Mouse (Mus musculus) cerebellum, adult (tissue): ENCODE data around the gene Zfp296.

Experiments
- ATAC-seq: cut with Nextera tagmentation; 2 replicates; pipeline ENCODE4 v1.9.2; 2017; ENCODE audit warnings: mild to moderate bottlenecking, moderate library complexity, mixed read lengths; ENCODE audit not compliant: insufficient number of reproducible peaks, low FRiP score, low TSS enrichment

Gene Zfp296

DNA sequence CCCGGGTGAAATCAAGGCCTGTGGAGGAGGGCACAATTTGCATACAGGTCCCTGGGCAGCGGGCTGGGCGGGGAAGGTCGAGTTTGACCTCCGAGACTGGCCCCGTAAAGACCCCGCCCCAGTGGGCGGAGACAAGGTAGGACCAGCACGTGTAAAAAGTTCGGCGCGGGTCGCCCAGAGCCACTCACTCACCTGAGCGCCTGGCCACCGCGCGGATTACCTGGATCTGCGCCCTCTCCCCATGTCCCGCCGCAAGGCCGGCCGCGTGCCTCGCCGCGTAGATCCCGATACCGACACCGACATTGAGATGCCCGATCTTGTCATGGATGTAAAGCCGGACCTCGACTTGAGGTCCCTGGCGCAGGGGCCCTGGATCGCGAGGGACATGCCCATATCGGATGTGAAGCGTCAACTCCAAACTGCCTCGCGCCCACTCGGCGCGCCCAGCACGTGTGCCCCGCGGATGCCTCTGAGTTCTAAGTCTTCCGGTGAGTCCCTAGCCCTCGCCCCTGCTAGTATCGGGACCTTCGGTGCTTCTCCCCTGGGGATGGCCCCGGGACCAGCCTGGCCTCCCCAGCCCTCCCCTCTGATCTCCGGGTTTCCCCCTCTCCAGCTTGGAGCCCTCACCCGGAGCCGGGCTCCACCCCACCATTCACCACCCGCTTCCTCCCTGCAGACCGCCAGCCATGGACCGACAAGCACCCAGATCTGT is at the start of gene Zfp296, which contains the start of gene Gemin7:
Gene Zfp296, plus strand, starts transcription at position 147 of the 712 bp plus-strand sequence.
Gene Gemin7, minus strand, starts transcription at position 455 of the 712 bp plus-strand sequence.
- no peak for ATAC-seq

DNA sequence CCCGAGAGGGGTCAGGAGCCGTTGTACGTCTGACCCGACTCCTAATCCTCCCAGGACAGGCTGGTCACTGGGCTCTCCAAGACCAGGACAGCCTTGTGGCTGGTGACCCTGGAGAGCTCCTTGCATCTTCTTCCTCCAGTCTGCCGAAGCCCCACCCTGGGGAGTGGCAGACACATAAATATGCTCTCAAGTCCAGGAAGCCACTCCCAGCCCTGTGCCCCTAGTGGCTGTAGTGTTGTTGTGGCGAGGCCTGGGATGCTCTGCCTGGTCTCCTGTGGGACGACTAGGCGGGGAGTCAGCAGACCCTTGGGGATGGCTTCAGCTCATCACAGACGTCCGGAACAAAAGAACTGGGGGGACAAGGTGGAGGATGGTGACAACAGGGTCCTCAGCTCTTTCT is 46.0 kb upstream of the Zfp296 start:
- ATAC-seq: no peak

DNA sequence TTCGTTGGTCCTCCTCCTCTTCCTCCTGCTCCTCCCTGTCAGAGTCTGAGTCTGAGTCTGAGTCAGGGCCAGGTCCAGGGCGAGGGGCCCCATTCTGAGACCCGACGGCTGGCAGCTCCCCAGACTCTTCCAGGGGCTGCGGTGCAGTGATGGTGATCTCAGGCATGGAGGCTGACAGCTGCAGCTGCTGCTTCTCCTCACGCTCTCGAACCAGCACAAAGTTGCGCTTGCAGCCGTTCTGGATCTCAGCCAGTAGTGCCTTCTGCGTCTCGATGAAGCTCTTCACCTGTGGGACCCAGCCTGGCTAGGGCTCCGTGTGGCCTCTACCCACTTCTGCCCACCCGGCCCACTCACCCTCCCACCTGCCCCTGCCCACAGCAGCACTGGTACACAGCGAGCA is 44.8 kb upstream of the Zfp296 start:
- no peak for ATAC-seq

DNA sequence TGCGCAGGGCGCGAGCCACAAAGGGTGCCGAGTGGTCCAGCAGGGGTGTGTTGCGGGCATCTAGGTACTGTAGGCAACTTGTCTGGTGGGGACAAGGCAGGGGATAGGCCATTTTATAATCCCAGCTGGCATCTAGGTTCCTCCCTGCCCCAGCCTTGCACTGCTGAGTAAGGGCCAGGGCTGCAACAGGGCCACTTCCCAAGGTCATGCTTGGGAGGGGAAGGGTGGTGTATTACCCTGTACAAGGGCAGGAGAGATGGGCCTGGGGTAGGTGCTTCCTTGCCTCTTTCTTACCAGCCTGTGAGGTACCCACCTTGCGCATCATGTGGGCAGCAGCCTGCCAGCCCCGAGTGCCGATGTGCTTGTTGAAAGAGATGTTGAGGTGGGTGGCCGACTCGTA is 42.4 kb upstream of the Zfp296 start:
- ATAC-seq: no peak

DNA sequence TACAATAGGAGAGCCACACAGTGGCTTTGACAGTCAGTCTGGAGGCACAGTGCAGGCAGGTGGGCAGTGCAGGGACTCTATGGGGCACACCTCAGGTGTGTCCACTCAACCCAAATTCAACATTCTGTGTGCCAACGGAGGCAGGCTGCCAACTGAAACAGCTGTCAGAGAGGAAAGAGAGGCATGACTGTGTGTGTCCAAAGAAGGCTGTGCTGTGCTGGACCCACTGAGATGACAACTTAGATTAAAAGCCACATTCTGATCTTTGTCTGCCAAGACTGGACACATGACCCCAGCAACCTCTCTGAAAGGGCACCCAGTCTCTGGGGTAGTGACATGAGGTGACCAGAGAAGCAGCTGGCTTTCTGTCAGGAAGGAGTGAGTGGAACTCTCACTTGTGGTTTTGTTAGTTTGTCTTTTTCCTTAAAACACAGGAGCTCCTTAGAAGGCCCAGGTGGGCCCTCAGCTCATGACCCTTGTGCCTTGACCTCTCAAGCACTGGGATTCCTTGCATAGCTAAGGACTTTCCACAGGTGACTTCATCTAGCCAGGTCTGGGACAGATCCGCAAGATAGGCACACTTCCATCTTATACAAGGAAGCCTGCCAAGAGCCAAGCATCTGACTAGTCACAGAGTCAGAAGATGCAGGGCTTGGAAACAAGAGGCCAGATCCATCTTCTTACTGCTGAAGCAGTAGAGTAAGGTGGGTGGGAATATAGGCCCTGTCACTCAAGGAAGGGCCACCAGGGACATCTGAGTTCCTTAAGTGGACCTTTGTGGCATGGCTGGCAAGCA is 36.1 kb upstream of the Zfp296 start:
- no peak for ATAC-seq

DNA sequence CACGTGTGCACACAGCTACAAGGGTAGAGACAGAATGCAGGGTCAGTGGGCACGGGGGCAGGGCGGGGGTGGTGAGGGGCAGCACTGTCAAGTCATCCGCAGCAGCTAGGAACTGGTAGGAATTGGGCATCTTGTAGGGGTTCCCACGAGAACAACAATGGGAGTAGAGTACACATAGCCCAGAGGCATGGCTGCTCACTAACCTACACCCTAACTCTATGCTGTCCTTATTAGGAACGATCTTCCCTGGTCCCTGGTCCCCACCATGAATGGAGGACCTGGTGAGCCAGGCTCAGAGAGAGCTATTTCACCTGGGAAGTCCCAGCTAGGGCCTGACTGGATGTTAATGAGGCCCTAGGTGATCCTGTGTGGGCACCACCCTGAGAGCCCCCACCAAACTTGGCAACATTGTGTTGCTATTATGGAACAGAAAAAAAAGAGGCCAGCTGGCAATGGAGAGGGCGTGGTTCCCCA is 35.4 kb upstream of the Zfp296 start:
- ATAC-seq: peak; percentile 28; the same call in 1 of the 2 replicates

DNA sequence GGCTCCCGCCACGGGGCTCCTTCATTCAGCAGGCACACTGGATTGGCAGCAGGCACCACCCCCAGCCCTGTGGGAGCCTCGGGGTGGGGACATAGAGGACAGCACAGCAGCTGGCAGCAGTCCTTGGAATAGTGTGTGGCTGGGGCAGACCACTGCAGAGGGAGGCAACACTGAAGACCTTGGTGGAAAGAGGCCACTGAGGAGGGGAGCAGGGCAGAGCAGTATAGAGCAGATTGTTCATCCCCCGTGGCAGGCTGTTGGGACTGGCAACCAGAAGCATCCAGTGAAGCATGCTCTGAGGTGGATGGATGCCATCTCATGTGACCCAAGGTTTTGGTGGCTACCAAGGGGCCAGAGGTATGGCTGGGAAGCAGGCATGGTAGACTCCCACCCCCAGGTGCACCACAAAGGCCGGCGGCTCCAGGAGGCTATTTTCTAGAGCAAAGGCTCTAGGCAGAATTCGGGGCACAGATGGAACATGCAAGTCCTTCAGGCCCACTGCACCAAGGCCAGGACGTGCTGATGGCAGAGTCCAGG is 34.9 kb upstream of the Zfp296 start:
- ATAC-seq: peak; percentile 54; the same call in 1 of the 2 replicates

DNA sequence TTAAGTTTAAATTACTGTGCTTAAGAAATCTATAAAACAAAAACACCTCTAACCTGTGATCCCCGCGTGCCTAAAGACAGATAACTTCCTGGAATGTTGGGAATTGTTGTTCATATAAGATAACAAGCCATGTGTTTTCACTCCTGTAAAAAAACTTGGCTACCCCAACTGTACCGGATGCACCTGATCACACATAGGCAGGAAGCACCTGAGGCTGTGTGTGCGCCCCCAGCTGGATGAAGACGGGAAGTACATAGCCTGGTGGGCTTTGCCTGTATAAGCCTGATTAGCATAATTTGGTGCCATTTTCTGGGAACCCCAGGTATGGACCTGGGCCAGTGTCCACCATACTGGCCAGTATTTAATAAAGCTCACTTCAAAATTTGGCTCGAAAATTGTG is 33.5 kb upstream of the Zfp296 start:
- no peak for ATAC-seq

DNA sequence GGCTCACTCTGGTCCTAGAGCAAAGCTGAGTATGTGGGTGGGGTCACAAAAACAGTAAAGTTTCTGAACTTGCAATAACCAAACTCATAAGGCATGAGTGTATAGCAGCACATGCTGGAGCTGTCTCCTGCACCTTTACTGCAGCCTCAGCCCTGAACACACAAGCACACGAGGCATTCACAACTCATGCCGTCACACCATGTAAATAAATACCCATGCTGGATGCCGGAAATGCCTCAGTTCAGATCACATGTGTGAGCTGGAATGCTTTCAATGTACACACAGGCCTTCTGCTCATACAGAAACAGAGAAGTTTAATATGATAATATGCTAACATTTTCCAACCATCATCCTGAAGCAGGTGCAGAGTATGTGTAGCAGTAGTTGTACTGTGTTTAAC is 31.1 kb upstream of the Zfp296 start:
- no peak for ATAC-seq

DNA sequence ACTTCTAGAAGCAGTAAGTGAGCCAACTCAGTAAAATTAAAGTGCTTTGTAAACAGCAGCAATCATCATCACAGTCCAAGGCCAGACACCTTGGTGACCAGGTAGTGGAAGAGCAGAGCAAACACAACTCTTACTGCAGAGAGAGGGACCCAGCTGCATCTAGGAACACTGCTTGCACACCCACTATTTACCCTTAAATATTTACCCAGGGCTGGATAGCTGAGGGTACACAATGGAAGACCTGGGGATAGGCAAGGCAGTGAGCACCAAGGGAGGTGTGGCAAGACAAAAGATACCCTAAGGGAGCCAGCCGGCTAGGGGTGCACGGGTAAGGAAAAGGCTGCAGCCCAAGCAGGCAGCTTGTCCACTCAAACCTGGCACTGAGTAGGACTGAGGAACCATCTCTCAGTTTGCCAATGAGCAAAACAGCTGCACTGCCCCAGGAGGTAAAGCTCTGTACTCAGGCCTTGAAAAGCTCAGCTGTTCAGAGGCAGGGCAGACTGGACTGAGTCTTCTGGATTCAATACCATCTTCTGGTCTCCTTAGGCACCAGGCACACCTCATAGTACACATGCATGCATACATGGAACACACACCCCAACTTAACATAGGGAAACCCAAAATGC is 29.6 kb upstream of the Zfp296 start:
- ATAC-seq: no peak

DNA sequence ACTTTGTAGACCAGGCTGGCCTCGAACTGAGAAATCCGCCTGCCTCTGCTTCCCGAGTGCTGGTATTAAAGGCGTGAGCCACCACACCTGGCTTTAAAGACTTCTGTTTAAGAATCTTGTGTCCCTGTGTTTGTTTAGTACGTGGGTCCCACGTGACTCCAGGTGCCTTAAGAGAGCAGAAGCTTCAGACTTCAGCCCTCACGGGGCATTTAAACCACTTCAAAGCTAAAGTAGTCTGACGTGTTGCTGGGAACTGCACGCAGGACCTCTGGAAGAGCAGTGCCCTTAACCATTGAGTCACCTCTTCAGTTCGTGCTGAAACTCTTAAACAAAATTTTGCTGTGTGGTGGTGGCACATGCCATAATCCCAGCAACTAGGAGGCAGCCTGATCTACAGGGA is 27.7 kb upstream of the Zfp296 start:
- no peak for ATAC-seq

DNA sequence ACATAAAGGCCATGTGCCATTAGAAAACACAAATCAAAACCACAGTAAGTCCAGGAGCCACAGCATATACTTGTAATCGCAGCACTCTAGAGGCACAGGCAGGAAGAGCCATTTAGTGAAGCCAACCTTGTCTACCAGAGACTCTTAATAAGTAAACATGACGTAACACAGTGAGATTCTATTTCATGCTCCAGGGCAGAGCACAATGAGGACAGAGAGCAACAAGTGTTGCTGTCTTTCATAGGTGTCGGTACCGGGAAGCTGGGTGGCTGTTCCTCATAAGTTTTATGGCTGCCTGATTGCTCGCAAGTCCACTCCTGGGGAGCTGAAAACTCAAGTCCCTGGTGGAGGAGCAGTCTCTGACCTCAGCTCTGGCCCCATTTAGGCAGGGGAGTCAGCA is 25.5 kb upstream of the Zfp296 start:
- ATAC-seq: no peak

DNA sequence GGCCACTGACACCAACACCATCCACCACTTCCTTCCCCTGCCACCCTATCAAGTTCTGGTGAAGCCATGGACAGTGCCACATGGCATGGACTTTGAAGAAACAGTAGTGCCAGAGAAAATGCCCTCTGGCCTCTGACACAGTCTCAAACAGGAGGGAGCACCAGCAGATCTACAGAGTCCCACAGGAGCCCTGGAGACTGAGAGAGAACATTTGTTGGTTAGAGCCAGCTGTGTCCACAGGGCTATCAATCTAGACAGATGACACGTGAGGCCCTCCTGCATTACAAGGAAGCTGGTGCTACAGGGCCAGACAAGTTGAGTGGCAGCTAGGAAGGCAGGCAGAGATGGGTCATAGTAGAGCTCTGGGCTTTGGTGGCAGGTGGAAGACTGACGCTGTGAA is 24.6 kb upstream of the Zfp296 start:
- ATAC-seq: no peak

DNA sequence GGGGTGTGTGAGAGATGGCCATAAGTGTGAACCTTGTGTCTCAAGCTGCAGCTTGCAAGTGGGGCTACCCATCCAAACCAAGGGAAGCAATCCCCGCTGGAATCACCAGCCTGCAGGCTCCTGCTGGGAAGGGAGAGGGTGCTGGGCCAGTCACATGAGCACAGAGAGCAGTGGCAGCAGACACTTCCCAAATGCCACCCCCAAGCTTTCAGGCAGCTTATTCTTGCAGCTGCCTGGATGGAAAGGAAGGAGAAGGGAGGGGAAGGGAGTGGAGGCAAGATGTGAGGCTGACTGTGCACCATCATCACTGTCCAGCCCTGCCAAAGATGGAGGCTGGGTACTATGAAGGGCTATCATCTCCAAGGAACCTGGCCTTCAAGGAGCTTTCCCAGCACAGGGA is 22.9 kb upstream of the Zfp296 start:
- ATAC-seq: no peak

DNA sequence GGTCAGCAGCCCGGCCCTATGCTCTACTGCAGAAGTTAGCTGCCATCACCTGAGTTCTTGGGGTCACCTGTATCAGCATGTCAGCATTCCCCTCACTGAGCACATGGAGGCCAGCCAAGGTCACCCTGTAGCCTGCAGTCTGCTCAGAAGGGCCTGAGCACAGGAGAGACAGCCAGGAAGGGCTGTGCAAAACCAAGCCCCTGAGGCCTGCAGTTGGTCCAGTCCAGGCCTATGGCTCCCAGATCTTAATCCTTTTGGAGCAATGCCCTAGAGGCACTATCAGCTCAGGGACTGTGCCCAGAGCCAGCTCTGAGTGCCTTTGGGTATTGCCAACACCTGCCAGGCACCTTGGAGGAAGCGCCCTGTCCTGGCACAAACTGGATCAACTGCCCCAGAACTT is 20.0 kb upstream of the Zfp296 start:
- ATAC-seq: no peak

DNA sequence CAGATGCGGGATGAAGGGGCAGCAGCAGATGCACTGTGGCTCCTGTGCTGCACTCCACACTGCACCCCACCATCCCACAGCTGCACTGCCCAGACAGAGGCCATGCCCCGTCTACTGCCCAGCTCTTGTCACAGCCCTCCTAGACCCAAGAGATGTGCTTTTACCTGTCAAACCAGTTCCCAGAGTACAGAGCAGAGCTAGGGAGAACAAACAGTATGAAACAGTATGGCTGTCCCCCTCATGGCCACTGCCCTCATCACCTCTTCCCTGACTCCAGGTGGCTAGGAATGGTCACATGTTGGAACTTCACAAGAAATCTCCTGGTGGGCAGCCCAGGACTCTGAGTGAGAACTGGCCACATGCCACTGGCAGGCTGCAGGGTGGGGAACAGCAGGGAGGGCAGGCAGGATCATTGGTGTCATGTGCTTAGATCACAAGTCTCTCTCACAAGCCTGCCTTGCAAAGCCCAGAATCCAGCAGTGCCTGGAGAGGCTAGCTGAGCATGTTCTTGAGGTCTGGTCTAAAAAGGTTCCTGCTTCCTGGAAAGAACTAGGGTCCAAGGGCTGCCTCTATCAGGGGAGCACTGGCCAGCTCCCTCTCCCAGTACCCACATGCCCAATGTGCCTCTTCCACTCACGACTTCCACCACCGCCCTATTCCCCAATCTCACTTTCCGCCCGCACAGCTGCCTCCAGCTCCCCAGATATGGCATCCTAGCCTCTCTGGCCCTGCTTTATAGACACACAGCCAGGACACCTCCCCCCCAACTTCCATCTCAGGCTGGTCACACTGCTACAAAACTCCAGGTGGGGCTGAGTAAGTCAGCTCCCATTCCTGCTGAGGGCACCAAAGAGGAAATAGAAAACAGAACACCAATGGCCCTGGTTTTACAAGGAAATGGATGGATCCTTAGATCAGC is 18.8 kb upstream of the Zfp296 start:
- no peak for ATAC-seq

DNA sequence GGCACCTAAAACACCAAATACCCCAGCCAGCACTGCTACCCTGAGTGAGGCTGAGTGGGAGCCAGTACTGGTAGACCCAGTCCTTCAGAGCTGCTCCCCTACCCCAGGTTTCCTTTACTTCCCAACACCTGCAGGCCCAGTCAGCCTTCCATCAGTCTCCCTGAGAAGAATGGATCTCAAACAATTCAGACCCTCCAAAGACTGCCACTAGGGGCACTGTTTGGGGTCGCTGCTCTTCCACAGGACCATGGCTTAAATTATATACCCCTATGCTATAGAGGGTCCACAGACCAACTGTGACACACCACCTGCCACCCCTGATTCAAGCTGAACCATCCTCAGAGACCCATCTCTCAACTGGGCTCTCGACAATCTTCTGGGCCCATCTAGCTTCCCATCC is 18.1 kb upstream of the Zfp296 start:
- ATAC-seq: no peak

DNA sequence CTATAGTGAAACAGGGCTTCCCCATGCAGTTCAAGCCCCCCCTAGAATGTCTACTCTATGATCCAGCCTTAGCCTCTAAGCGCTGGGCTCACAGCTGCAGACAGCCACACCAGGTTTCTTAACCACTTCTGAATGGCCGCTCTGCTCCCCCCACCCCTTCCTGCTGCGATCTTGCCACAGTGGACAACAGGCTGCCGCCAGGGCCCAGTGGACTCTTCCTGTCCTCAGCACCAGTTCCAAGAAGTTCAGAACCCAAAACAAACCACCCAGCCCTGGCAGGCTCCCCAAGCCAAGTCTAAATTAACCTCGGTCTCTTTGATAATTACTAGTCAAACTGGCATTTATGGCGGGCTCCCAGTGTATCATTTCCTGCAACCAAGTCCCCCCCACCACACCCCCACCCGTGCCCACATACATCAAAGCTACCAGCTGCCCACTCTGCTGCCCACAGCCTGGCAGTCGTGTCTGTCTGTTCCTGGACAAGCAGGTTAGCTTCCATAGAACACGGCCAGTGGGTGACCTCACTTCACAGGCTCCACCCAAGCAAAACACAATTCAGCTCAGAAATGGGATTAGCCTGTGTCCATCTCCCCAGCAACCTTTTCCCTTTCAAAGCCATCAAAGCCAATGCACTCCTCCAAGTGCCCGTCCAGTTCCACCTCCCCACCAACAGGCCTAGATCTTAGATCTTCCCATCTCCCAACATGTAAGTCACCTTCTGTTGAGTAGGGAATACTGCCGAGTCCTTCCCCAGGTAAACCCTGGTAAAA is 16.4 kb upstream of the Zfp296 start:
- no peak for ATAC-seq

DNA sequence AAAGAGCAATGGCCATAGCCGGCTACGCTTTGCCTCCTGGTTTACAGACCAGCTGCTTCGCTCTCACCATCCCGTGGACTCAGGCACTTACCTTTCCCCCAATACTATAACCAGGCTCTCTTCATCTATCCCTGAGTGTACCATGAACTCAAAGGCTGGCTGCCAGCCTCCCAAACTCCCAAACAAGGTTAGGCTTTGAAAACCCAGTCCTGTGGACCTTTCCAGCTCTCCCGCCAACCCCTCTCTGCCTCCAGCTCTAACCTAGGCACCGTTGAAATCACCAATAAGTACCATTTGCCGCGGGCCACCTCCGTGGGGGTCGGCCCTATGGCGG is 15.7 kb upstream of the Zfp296 start:
- ATAC-seq: no peak
